Mouse (Mus musculus): ENCODE results near the gene Zfp523. TPM values are rescaled to one million over a fixed set of nuclear protein-coding genes. Genes with fewer than 3 reads are reported as not detected.

Zfp523 gene
- polyA plus RNA-seq, 1 experiment = 31.0 TPM

- TF ChIP-seq POLR2A (IDR thresholded peaks at IDR 0.05; ENCODE audit: low read depth, low read length) (no peak), CTCF (IDR thresholded peaks at IDR 0.05; ENCODE audit: extremely low read depth, insufficient read depth, insufficient read length, insufficient replicate concordance) (no peak)
- Histone ChIP-seq H3K27me3 (ENCODE audit: control insufficient read depth, insufficient read depth, low read length) (no peaks in the 10 kb centered on the region), H3K4me3 (ENCODE audit: extremely low read depth, insufficient read depth, insufficient read length) (no peak overlapping the region), H3K4me1 (ENCODE audit: control insufficient read depth, insufficient read depth, insufficient read length) (no peaks in the 10 kb centered on the region), H3K27ac (ENCODE audit: insufficient read depth, low read length) (no peak overlapping the region), H3K36me3 (ENCODE audit: control insufficient read depth, insufficient read depth, low read length) (peaks cover 2% of the 10 kb centered on the region; the same call in 1 of the 2 replicates)
- 49% methylated on average over 3 of the region's 3 CpGs for WGBS
- DNase-seq (ENCODE audit: low read depth in 1 of 2, low spot score in 2 of 2) = no peak
Measured at GRCm38 (mm10) chr17:28193559-28193958, 16.6 kb downstream of the Zfp523 start.

- Histone ChIP-seq H3K36me3 (ENCODE audit: control insufficient read depth, insufficient read depth, low read length) (peaks cover 2% of the 10 kb centered on the region; the same call in 1 of the 2 replicates), H3K4me3 (ENCODE audit: extremely low read depth, insufficient read depth, insufficient read length) (no peak overlapping the region), H3K27ac (ENCODE audit: insufficient read depth, low read length) (no peak overlapping the region), H3K4me1 (ENCODE audit: control insufficient read depth, insufficient read depth, insufficient read length) (no peaks in the 10 kb centered on the region), H3K27me3 (ENCODE audit: control insufficient read depth, insufficient read depth, low read length) (no peaks in the 10 kb centered on the region)
- WGBS = 91% methylated on average over 10 of the region's 10 CpGs
- no peak for DNase-seq (ENCODE audit: low read depth in 1 of 2, low spot score in 2 of 2)
- no peak for TF ChIP-seq POLR2A (IDR thresholded peaks at IDR 0.05; ENCODE audit: low read depth, low read length)
- TF ChIP-seq CTCF (IDR thresholded peaks at IDR 0.05; ENCODE audit: extremely low read depth, insufficient read depth, insufficient read length, insufficient replicate concordance) = no peak
Measured at GRCm38 (mm10) chr17:28195033-28195432, 18.1 kb downstream of the Zfp523 start.

DNA sequence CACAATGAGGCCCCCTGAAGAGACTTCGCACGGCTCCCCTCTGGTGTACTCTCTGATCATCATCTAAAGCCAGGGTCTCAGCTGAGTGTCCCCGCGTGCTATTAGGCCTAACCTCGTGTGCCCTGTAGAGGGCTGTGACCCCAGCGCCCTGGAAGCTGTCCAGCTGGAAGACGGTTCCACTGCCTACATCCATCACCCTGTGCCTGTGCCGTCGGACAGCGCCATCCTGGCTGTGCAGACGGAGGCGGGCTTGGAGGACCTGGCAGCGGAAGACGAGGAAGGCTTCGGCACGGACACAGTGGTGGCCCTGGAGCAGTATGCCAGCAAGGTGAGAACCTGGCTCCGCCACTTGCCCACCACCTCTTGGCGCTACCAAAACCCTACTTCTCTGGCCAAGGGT, 20.7 kb downstream of the Zfp523 start:
- 92% methylated on average over 18 of the region's 18 CpGs for WGBS
- H3K4me1 ChIP-seq (ENCODE audit: control insufficient read depth, insufficient read depth, insufficient read length) = no peaks in the 10 kb centered on the region
- no peak overlapping the region for H3K4me3 ChIP-seq (ENCODE audit: extremely low read depth, insufficient read depth, insufficient read length)
- H3K36me3 ChIP-seq (ENCODE audit: control insufficient read depth, insufficient read depth, low read length) = peaks cover 6% of the 10 kb centered on the region
- no peaks in the 10 kb centered on the region for H3K27me3 ChIP-seq (ENCODE audit: control insufficient read depth, insufficient read depth, low read length)
- DNase-seq (ENCODE audit: low read depth in 1 of 2, low spot score in 2 of 2) = no peak
- no peak overlapping the region for H3K27ac ChIP-seq (ENCODE audit: insufficient read depth, low read length)
- TF ChIP-seq CTCF (IDR thresholded peaks at IDR 0.05; ENCODE audit: extremely low read depth, insufficient read depth, insufficient read length, insufficient replicate concordance) (no peak), POLR2A (IDR thresholded peaks at IDR 0.05; ENCODE audit: low read depth, low read length) (no peak)

DNA sequence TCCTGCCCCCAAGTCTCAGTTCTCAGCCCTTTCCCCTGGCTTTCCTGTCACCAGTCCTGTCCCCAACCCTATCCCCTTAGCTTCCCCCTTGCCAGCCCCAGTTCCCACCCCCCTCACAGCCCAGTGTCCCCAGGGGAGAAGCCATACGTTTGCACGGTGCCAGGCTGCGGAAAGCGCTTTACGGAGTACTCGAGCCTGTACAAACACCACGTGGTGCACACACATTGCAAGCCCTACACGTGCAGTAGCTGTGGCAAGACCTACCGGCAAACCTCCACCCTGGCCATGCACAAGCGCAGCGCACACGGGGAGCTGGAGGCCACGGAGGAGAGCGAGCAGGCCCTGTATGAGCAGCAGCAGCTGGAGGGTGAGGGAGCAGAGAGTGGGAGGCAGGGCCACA, 25.1 kb downstream of the Zfp523 start:
- no peak for TF ChIP-seq CTCF (IDR thresholded peaks at IDR 0.05; ENCODE audit: extremely low read depth, insufficient read depth, insufficient read length, insufficient replicate concordance)
- TF ChIP-seq POLR2A (IDR thresholded peaks at IDR 0.05; ENCODE audit: low read depth, low read length) = no peak
- Histone ChIP-seq H3K27ac (ENCODE audit: insufficient read depth, low read length) (no peak overlapping the region), H3K36me3 (ENCODE audit: control insufficient read depth, insufficient read depth, low read length) (peaks cover 6% of the 10 kb centered on the region), H3K4me3 (ENCODE audit: extremely low read depth, insufficient read depth, insufficient read length) (no peak overlapping the region), H3K27me3 (ENCODE audit: control insufficient read depth, insufficient read depth, low read length) (no peaks in the 10 kb centered on the region), H3K4me1 (ENCODE audit: control insufficient read depth, insufficient read depth, insufficient read length) (peaks cover 2% of the 10 kb centered on the region; the same call in 1 of the 2 replicates)
- DNase-seq (ENCODE audit: low read depth in 1 of 2, low spot score in 2 of 2) = no peak
- WGBS = 88% methylated on average over 14 of the region's 14 CpGs

GRCm38 (mm10) chr17:28204052-28204720, 27.3 kb downstream of the Zfp523 start:
- H3K27ac ChIP-seq (ENCODE audit: insufficient read depth, low read length) = no peak overlapping the region
- peak in 1 of 2 experiments; percentile 65 for DNase-seq (ENCODE audit: low read depth in 1 of 2, low spot score in 2 of 2)
- peaks cover 8% of the 10 kb centered on the region; the same call in 1 of the 2 replicates for H3K4me1 ChIP-seq (ENCODE audit: control insufficient read depth, insufficient read depth, insufficient read length)
- peak; percentile 95; the same call in 1 of the 2 replicates for TF ChIP-seq CTCF (IDR thresholded peaks at IDR 0.05; ENCODE audit: extremely low read depth, insufficient read depth, insufficient read length, insufficient replicate concordance)
- TF ChIP-seq POLR2A (IDR thresholded peaks at IDR 0.05; ENCODE audit: low read depth, low read length) = no peak
- 38% methylated on average over 14 of the region's 14 CpGs for WGBS
- H3K27me3 ChIP-seq (ENCODE audit: control insufficient read depth, insufficient read depth, low read length) = no peaks in the 10 kb centered on the region
- H3K36me3 ChIP-seq (ENCODE audit: control insufficient read depth, insufficient read depth, low read length) = peaks cover 4% of the 10 kb centered on the region
- no peak overlapping the region for H3K4me3 ChIP-seq (ENCODE audit: extremely low read depth, insufficient read depth, insufficient read length)

- Histone ChIP-seq H3K27me3 (ENCODE audit: control insufficient read depth, insufficient read depth, low read length) (no peaks in the 10 kb centered on the region), H3K4me1 (ENCODE audit: control insufficient read depth, insufficient read depth, insufficient read length) (peaks cover 13% of the 10 kb centered on the region; the same call in 1 of the 2 replicates), H3K36me3 (ENCODE audit: control insufficient read depth, insufficient read depth, low read length) (peaks cover 4% of the 10 kb centered on the region), H3K4me3 (ENCODE audit: extremely low read depth, insufficient read depth, insufficient read length) (no peak overlapping the region), H3K27ac (ENCODE audit: insufficient read depth, low read length) (no peak overlapping the region)
- DNase-seq (ENCODE audit: low read depth in 1 of 2, low spot score in 2 of 2) = no peak
- WGBS = 43% methylated on average over 8 of the region's 8 CpGs
- TF ChIP-seq POLR2A (IDR thresholded peaks at IDR 0.05; ENCODE audit: low read depth, low read length) (no peak), CTCF (IDR thresholded peaks at IDR 0.05; ENCODE audit: extremely low read depth, insufficient read depth, insufficient read length, insufficient replicate concordance) (no peak)
Measured at GRCm38 (mm10) chr17:28205443-28205842, 28.5 kb downstream of the Zfp523 start.

DNA sequence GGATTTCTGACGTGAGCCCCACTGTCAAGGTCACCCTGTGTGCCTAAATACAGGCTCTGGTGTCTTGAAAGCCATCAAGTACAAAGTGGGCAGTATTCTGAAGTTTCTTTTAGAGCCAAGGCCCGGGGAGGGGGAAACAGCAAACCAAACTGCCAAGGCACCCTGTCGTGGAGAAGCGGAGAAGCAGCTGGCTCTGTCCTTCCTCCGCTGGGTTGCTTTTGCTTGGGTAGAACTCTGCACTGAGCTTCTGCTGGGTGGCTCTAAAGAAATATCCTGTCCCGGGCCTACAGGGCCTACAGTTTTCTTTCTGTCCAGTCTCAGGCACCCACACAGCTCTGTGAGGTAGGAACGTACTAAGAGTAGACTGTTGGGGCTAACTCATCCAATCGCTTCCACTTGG, 30.2 kb downstream of the Zfp523 start:
- peak overlapping the region; percentile 14; the same call in 1 of the 2 replicates for H3K4me3 ChIP-seq (ENCODE audit: extremely low read depth, insufficient read depth, insufficient read length)
- H3K27ac ChIP-seq (ENCODE audit: insufficient read depth, low read length) = peak overlapping the region; percentile 97
- TF ChIP-seq POLR2A (IDR thresholded peaks at IDR 0.05; ENCODE audit: low read depth, low read length) = no peak
- H3K27me3 ChIP-seq (ENCODE audit: control insufficient read depth, insufficient read depth, low read length) = no peaks in the 10 kb centered on the region
- H3K4me1 ChIP-seq (ENCODE audit: control insufficient read depth, insufficient read depth, insufficient read length) = peaks cover 24% of the 10 kb centered on the region; the same call in 1 of the 2 replicates
- DNase-seq (ENCODE audit: low read depth in 1 of 2, low spot score in 2 of 2) = no peak
- no peaks in the 10 kb centered on the region for H3K36me3 ChIP-seq (ENCODE audit: control insufficient read depth, insufficient read depth, low read length)
- 29% methylated on average over 8 of the region's 8 CpGs for WGBS
